Mouse (Mus musculus) frontal cortex, postnatal 25 days (tissue): ENCODE results near the gene Kif5c.

Experiments
- DNase-seq, 2 experiments: peaks; one replicate each; pipeline ENCODE4 v3.0.0; 2022; ENCODE audit warnings: low spot score in 2 of 2

Gene Kif5c

GRCm38 (mm10) chr2:49618829-49619718, at the start of gene Kif5c:
Gene Kif5c, plus strand, starts transcription at chr2:49619298.
- DNase-seq = peak; percentile 82 to 88

- peak in 1 of 2 experiments; percentile 17 for DNase-seq
Measured at GRCm38 (mm10) chr2:49569862-49570777, 49.0 kb upstream of the Kif5c start.

DNA sequence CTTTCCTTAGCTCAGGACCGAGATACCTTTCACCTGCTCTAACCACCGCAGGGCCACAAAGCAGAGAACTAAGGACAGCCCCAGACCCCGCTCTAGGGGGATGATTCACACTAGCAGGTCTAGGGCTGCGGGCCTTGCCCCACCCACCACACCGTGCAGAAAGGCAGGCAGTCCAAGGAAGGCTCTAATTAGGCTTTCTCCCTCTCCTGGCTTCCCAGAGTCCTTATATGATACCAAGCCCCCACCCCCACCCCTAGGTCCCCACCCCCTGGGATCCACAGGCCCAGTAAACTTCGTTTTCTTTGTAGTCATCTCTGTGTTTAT, 48.4 kb upstream of the Kif5c start:
- no peak for DNase-seq

DNA sequence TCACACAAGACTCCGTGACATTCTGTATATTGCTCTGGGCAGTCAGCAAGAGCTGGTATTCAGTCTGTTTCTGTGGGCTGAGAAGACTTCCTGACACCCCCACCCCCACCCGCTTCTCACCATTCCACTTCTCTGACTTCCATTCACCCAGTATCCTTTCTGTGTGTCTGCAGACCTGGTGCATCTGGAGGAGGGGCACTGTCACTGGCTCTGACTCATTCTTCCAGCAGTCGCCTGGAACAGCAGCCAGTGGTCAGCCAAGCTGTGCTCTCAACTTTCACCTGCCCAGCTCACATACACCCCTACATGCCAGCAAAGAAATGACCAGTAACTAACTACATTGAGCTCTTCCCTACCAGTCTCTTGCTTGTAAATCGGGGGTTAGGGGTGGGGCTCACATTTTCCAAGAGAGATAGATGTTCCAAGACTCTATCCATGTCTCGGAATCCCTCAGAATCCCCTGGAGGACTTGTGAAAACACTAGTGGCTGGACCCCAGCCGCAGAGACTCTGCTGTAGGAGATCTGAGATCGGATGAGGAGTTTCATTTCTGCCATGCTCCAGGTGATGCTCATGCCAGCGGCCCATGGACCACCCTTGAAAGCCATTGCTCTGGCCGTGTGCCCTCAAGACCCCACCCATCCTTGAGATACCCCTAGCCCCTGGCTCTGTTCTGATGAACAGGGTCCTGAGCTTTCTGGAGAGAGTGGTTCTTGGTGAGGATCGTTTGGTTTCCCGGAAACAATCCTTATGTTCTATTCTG, 47.8 kb upstream of the Kif5c start:
- DNase-seq = no peak

- DNase-seq = peak; percentile 36 to 44
Measured at GRCm38 (mm10) chr2:49572111-49572642, 46.9 kb upstream of the Kif5c start.

- DNase-seq = no peak
Measured at GRCm38 (mm10) chr2:49572684-49573083, 46.4 kb upstream of the Kif5c start.

- no peak for DNase-seq
Measured at GRCm38 (mm10) chr2:49573282-49573681, 45.8 kb upstream of the Kif5c start.

DNA sequence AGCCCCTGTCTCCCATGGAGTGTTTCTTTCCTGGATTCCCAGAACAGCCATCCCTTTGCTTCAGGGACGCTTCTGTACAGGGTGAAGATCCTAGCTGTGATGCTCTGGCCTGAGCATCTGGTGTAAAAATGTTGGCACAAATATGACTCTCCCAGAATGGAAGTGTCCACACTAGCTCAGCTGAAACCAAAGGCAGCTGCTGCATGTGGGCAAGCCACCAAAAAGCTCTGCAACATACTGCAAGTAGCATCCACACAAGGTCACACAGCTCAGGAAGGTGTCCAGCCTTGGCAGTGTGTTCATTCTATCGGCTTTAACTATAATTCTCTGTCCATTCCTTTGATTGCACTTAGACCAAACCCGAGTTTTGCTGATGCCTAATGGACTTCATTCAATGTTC, 38.5 kb upstream of the Kif5c start:
- no peak for DNase-seq

DNA sequence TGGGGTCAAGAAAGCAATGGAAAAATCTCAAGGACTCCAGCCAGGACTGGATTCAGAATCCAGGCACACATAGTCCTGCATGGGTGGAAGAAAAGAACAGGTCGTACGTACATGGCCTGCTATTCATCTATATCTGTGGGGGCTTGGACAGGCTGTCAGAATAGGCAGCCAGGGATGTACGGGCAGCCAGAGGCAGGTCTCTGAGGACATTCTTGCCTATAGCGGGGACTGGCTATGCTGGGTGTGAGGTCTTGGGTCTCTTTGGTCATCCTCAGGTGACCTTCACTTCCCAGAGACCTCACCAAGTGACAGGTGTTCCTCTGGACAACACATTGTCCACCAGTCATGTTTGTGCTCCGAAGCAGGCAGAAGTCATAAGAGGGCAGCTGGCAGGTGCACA, 36.6 kb upstream of the Kif5c start:
- no peak for DNase-seq

- DNase-seq = no peak
Measured at GRCm38 (mm10) chr2:49583311-49583710, 35.8 kb upstream of the Kif5c start.

GRCm38 (mm10) chr2:49590450-49590849, 28.6 kb upstream of the Kif5c start:
- no peak for DNase-seq

- no peak for DNase-seq
Measured at GRCm38 (mm10) chr2:49592926-49593325, 26.2 kb upstream of the Kif5c start.

DNA sequence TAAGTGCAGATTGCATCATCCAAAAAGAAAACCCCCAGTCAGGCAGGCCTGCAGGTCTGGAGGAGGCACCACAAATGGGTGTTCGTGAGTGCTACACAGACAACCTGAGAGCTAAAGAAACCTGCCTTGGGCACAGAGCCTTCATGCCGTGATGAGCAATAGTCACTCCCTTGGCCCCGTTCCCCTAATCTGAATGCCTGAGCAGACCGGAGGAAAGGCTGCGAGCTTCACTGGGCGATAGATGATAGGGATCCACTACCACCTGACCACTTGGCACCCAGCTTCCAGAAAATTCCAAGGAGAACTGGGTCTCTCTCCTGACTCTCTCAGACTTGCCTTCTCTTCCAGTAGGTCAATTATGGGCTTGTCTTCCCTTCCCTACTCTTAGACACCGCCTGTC, 24.2 kb upstream of the Kif5c start:
- DNase-seq = no peak

- no peak for DNase-seq
Measured at GRCm38 (mm10) chr2:49596318-49596717, 22.8 kb upstream of the Kif5c start.

DNA sequence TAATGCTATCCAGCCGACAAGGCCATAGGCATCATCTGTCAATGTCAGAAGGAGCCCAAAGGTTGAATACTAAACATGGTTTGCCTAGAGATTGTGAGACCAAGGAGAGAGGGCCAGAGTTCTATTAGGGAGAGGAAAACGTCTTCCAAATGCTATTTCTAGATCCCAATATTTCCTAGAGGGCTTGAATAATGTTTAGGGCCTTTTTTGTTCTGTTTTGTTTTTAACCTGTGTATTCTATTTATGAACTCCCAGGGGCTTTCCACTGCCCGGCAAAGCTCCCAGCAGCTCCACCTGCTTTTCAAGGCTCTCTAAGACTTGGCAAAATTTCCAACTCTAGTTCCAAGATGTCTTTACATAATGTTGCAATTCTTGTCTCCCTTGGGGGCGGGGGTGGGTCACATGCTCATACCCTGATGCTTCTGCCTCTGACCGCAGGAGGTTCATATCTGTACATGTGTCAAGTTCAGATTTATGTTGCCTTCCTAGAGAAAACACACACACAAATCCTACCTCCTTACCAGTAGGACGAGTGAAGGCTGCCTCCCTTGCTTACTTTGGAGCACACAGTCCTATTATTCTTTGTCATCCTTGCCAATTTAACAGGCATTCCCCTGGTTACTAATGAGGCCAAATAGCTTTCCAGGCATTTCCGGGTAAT, 18.9 kb upstream of the Kif5c start:
- DNase-seq = no peak

- no peak for DNase-seq
Measured at GRCm38 (mm10) chr2:49602791-49603349, 16.2 kb upstream of the Kif5c start.

- DNase-seq = no peak
Measured at GRCm38 (mm10) chr2:49609611-49610010, 9.5 kb upstream of the Kif5c start.

DNA sequence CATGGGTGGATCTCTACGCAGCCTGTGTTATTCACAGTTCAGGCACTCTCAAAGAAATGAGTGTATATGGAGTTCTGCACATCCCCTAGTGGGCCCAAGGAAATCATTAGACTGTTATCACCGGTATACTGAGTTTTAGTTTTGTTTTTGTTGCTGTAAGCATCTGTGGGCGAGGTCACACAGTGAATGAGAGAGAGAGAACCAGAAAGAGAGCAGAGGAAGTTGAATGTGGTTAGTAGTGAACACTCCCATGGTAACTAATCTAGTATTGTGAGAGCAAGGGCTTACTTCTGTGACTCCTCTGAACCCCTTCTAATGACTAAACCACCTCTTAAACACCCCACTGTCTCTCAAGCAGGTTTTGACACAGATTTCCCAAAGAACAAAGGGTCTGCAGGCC, 2.3 kb upstream of the Kif5c start:
- DNase-seq = no peak

GRCm38 (mm10) chr2:49619719-49620522, 823 bp downstream of the Kif5c start:
- DNase-seq = peak in 1 of 2 experiments; percentile 20

- peak in 1 of 2 experiments; percentile 13 for DNase-seq
Measured at GRCm38 (mm10) chr2:49620626-49621117, 1.6 kb downstream of the Kif5c start.
